Mouse (Mus musculus) hindbrain, embryonic 13.5 days (tissue): ENCODE results near the gene Klrb1c. TPM values are rescaled to one million over a fixed set of nuclear protein-coding genes. Genes with fewer than 3 reads are reported as not detected.

ENCODE experiments used
- ATAC-seq: fragments of 200-750 bp; cut with Nextera tagmentation; 2 replicates; pipeline ENCODE4 v1.8.0; 2017; ENCODE audit warnings: moderate TSS enrichment; ENCODE audit not compliant: low FRiP score
- H3K27ac ChIP-seq: fragments of 300-500 bp; sonication (generic); 2 replicates; pipeline ENCODE4 v1.5.1; 2015; ENCODE audit warnings: inconsistent platforms, mild to moderate bottlenecking, moderate library complexity
- H3K27me3 ChIP-seq: fragments of 300-500 bp; sonication (generic); 2 replicates; pipeline ENCODE4 v1.6.1; 2015; ENCODE audit warnings: mild to moderate bottlenecking, inconsistent platforms
- H3K36me3 ChIP-seq: fragments of 300-500 bp; sonication (generic); 2 replicates; pipeline ENCODE4 v1.6.1; 2015; ENCODE audit warnings: mild to moderate bottlenecking, inconsistent platforms
- H3K4me1 ChIP-seq: fragments of 300-500 bp; sonication (generic); replicated peaks from 2 replicates; pipeline ENCODE4 v1.6.1; 2015; ENCODE audit warnings: inconsistent platforms
- H3K4me2 ChIP-seq: fragments of 300-500 bp; sonication (generic); 2 replicates; pipeline ENCODE4 v1.6.1; 2015; ENCODE audit warnings: inconsistent platforms, mild to moderate bottlenecking, moderate library complexity
- H3K4me3 ChIP-seq: fragments of 300-500 bp; sonication (generic); 2 replicates; pipeline ENCODE4 v1.5.1; 2015; ENCODE audit warnings: mild to moderate bottlenecking, inconsistent platforms
- H3K9ac ChIP-seq: fragments of 300-500 bp; sonication (generic); 2 replicates; pipeline ENCODE4 v1.6.1; 2015; ENCODE audit warnings: mild to moderate bottlenecking, inconsistent platforms
- H3K9me3 ChIP-seq: fragments of 300-500 bp; sonication (generic); 2 replicates; pipeline ENCODE4 v1.6.1; 2016; ENCODE audit warnings: inconsistent platforms
- WGBS: fragments of 180-500 bp; shearing (Covaris S2); methylation state at CpG from one replicate; pipeline ENCODE4 v1.1.7; 2015; 5-methylcytosine and 5-hydroxymethylcytosine counted together
- polyA plus RNA-seq: library from polyadenylated mRNA; unstranded; fragments of >200 nt; fragmentation: Nextera tagmentation; extraction: Ambion mirVana; gene quantifications from 2 replicates; pipeline ENCODE4 v1.2.1, GENCODE M21; 2015

Klrb1c gene
- polyA plus RNA-seq, 1 experiment from 2014 or later, result not detected

DNA sequence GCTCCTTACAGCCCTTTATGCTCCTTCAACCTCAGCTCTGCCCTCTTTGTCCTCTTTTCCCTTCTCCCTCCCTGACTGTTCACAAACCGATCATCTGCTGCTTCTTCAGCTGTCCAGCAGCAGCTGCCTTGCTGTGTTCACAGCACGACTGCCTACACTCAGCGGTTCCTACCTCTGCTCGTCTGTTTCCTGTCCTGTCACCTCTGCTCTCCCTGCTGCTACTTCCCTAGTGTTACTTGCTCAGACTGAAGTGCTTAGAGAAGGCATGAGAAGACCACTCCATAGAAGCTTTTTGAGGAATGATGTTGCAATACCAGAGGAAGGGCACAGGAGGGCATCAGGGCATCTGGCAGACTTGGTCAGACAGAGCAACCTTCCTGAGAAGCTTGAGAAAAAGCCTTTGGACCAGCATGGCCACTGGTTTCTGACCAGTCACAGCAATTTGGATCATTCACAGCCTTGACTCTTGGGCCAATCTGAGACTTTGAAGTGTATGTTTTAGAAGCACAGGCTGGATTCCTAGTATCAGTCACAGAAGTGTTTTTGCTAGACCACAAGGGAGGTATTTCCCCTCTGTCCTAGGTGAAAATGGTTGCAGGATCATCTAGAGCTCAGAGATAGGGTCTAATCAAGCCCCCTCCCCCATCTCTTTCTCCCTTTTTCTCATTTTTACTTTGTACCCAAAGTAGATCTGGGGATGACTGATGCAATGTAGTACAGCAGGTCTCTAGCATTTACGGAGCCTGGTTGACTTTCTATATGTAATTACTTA is 54.9 kb downstream of the Klrb1c start:
- H3K36me3 ChIP-seq, result no peaks in the 10 kb centered on the region
- H3K9me3 ChIP-seq, result no peaks in the 10 kb centered on the region
- no peak for ATAC-seq
- no peak overlapping the region for H3K27ac ChIP-seq
- WGBS, result 75% methylated on average over 5 of the region's 5 CpGs
- no peak overlapping the region for H3K4me2 ChIP-seq
- no peaks in the 10 kb centered on the region for H3K27me3 ChIP-seq
- no peaks in the 10 kb centered on the region for H3K4me1 ChIP-seq
- H3K9ac ChIP-seq, result no peak overlapping the region
- no peak overlapping the region for H3K4me3 ChIP-seq

DNA sequence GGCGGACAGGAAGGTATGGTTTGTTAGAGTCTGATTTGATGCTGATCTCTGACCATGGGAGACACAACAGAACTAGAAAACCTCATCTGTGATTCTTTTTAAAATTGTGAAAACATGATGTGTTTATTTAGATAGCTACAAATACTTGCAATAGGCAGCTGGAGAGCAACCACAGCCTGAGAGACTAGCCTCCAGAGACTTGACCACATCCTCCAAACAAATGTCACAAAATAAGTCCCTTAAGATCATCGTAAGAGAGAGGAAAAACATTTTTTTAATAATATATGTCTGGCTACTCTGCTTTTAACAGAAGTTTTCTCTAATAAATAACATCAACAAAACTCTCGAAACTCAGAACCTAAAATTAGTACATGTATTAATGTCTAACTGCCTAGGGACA is 57.0 kb downstream of the Klrb1c start:
- WGBS, result 80% methylated on average over 3 of the region's 3 CpGs
- no peaks in the 10 kb centered on the region for H3K27me3 ChIP-seq

More for the DNA sequence above, 57.0 kb downstream of the Klrb1c start:
- Histone ChIP-seq H3K4me1 (no peaks in the 10 kb centered on the region), H3K9me3 (no peaks in the 10 kb centered on the region), H3K36me3 (no peaks in the 10 kb centered on the region), H3K27ac (no peak overlapping the region), H3K9ac (no peak overlapping the region), H3K4me2 (no peak overlapping the region), H3K4me3 (no peak overlapping the region)
- no peak for ATAC-seq

Other genes with a start within 250 kb of the Klrb1c start
- gene A2ml1, start 207.6 kb downstream of the Klrb1c start, polyA plus RNA-seq, result 0.42 and 0.89 TPM in 2 replicates
- gene Klrb1a, start 165.7 kb downstream of the Klrb1c start, polyA plus RNA-seq, result not detected in 2 replicates
- gene Clec2h, start 126.8 kb downstream of the Klrb1c start, polyA plus RNA-seq, result not detected in 2 replicates
- gene Klrb1, start 66.2 kb downstream of the Klrb1c start, polyA plus RNA-seq, result 0.25 and 0.56 TPM in 2 replicates
- not detected in 2 replicates for gene Gm44511, start 37.1 kb upstream of the Klrb1c start, polyA plus RNA-seq
- 0.08 TPM in 1 of 2 replicates, not detected in the other for gene Klrb1b, start 37.1 kb upstream of the Klrb1c start, polyA plus RNA-seq
- gene Clec2i, start 98.4 kb upstream of the Klrb1c start, polyA plus RNA-seq, result not detected in 2 replicates
- 0.34 and 0.57 TPM in 2 replicates for gene BC035044, start 101.9 kb upstream of the Klrb1c start, polyA plus RNA-seq
- gene Clec2g, start 145.2 kb upstream of the Klrb1c start, polyA plus RNA-seq, result not detected in 2 replicates